Mouse (Mus musculus) embryo, embryonic 11.5 days (tissue): ENCODE data around the gene Adra1b.

Experiments used
- DNase-seq: peaks from one replicate; pipeline ENCODE4 v3.0.0-alpha.2; 2012; ENCODE audit warnings: low read depth, low spot score

Gene Adra1b

GRCm38 (mm10) chr11:43901051-43901654, at the start of gene Adra1b:
Gene Adra1b (minus strand): TSS chr11:43901210.
- DNase-seq, result no peak

GRCm38 (mm10) chr11:43950274-43950673, 49.3 kb upstream of the Adra1b start:
- DNase-seq, result no peak

GRCm38 (mm10) chr11:43943781-43944180, 42.8 kb upstream of the Adra1b start:
- DNase-seq, result no peak

GRCm38 (mm10) chr11:43943167-43943566, 42.2 kb upstream of the Adra1b start:
- DNase-seq, result no peak

GRCm38 (mm10) chr11:43940501-43941202, 39.6 kb upstream of the Adra1b start:
- no peak for DNase-seq

GRCm38 (mm10) chr11:43936023-43936422, 35.0 kb upstream of the Adra1b start:
- DNase-seq, result no peak

GRCm38 (mm10) chr11:43933480-43933879, 32.5 kb upstream of the Adra1b start:
- no peak for DNase-seq

GRCm38 (mm10) chr11:43933000-43933399, 32.0 kb upstream of the Adra1b start:
- no peak for DNase-seq

GRCm38 (mm10) chr11:43930191-43930590, 29.2 kb upstream of the Adra1b start:
- no peak for DNase-seq

- DNase-seq, result no peak
Measured at GRCm38 (mm10) chr11:43929706-43930105, 28.7 kb upstream of the Adra1b start.

- DNase-seq, result no peak
Measured at GRCm38 (mm10) chr11:43929178-43929577, 28.2 kb upstream of the Adra1b start.

GRCm38 (mm10) chr11:43927133-43927815, 26.3 kb upstream of the Adra1b start:
- DNase-seq, result no peak

GRCm38 (mm10) chr11:43926163-43926562, 25.2 kb upstream of the Adra1b start:
- no peak for DNase-seq

GRCm38 (mm10) chr11:43925584-43925983, 24.6 kb upstream of the Adra1b start:
- no peak for DNase-seq

GRCm38 (mm10) chr11:43921701-43922100, 20.7 kb upstream of the Adra1b start:
- DNase-seq, result no peak

GRCm38 (mm10) chr11:43919492-43920055, 18.6 kb upstream of the Adra1b start:
- no peak for DNase-seq

GRCm38 (mm10) chr11:43914552-43915447, 13.8 kb upstream of the Adra1b start:
- DNase-seq, result no peak

- no peak for DNase-seq
Measured at GRCm38 (mm10) chr11:43912136-43912888, 11.3 kb upstream of the Adra1b start.

GRCm38 (mm10) chr11:43911646-43912045, 10.6 kb upstream of the Adra1b start:
- no peak for DNase-seq

GRCm38 (mm10) chr11:43903351-43903750, 2.3 kb upstream of the Adra1b start:
- no peak for DNase-seq

GRCm38 (mm10) chr11:43899696-43900095, 1.3 kb downstream of the Adra1b start:
- DNase-seq, result no peak
